Mouse (Mus musculus): ENCODE results near the gene Ephx1.
"Not testable (repeated sequence)": the region's sequence is repeated elsewhere in the genome, so short reads cannot be mapped to it uniquely, and the experiment has no call there.

Gene Ephx1

GRCm38 (mm10) chr1:181013446-181013845 is 7.3 kb downstream of the Ephx1 start:
- no peak for DNase-seq (ENCODE audit: low read depth, low spot score)

DNA sequence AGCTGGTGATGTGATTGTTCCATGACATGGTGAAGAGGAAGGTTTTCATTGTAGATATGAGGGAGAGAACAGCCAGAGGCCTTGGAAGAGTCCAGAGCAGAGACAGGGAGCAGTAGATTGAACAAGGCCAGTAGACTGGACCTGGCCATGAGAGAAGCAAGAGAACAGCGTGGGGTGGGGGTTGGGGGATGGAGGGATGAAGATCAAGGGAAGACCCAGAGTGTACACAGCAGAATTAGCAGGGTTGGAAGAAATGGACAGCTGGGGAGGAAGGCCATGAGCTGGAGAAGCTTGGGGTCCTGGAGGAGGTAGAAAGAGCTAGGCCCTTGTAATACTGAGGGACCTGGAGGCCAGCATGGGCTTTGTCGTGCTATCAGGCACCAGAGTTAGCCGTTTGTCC is 8.3 kb downstream of the Ephx1 start:
- no peak for DNase-seq (ENCODE audit: low read depth, low spot score)

DNA sequence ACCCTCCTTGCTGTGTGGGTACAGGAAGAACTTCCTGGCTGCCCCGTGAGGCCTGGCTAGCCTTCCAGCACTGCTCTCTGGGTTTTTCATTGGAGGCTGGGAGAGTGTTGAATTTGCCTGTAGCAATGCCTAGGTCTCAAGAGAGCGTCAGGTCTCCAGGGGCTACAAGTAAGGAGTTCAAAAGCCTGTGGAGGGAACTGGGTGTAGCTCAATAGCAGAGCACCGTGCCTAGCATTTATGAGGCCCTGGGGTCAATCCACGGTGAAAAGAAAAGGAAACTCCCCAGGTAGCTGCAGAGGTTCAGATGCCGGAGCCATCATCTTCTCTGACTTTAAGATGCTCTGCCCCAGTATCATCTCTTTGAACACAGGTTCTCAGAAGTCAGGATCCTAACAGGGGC is 9.1 kb downstream of the Ephx1 start:
- no peak for DNase-seq (ENCODE audit: low read depth, low spot score)

- no peak for DNase-seq (ENCODE audit: low read depth, low spot score)
These were observed 10.4 kb downstream of the Ephx1 start for GRCm38 (mm10) chr1:181010171-181010932.

- DNase-seq (ENCODE audit: low read depth, low spot score) = no peak
These were observed 10.9 kb downstream of the Ephx1 start for GRCm38 (mm10) chr1:181009754-181010153.

DNA sequence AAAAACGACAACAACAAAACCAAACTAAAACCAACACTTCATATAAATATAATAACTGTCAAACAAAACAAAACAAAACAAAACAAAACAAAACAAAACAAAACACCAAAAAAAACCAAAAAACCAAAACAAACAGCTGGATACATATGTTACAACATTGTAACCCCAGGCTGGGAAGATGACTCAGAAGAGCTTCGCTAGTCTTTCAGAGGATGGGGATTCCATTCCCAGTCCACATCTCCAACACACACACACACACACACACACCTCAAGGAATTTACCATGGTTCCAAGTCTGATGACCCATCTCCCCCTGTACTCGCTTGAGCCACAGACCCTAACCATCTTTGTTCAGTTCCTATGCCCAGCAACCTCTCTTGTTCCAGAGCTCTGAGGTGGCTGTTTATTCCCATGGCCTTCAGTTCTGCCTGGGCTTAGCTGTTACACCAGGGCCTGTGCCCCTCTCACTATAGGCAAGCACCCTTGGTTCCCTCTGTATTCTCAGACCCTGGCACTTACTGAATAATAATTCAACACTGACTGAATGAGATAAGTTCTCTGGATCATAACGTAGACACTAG is 11.6 kb downstream of the Ephx1 start:
- no peak for DNase-seq (ENCODE audit: low read depth, low spot score)

- no peak for DNase-seq (ENCODE audit: low read depth, low spot score)
These were observed 12.4 kb downstream of the Ephx1 start for GRCm38 (mm10) chr1:181008266-181008665.

- no peak for DNase-seq (ENCODE audit: low read depth, low spot score)
These were observed 12.9 kb downstream of the Ephx1 start for GRCm38 (mm10) chr1:181007831-181008230.

GRCm38 (mm10) chr1:181005331-181005730 is 15.4 kb downstream of the Ephx1 start:
- no peak for DNase-seq (ENCODE audit: low read depth, low spot score)

GRCm38 (mm10) chr1:181003790-181004189 is 16.9 kb downstream of the Ephx1 start:
- no peak for DNase-seq (ENCODE audit: low read depth, low spot score)

DNA sequence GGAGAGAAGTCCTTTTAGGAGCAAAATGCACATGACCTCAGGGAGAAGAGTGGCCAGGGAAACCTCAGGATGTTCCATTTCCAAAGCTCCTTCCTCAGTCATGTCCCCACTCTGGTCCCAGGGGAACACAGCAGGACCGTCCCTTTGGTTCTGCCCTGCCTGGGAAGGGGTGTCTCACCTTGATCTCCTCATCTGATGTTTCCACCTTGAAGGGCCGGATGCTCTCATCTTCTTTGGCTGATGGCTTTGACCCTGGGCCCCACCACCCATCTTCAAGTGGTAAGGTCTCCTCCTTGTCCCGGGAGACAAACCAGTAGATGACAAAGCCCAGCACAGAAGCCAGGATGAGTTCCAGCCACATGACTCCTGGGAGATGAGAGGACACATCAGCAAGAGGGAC is 19.1 kb downstream of the Ephx1 start:
- no peak for DNase-seq (ENCODE audit: low read depth, low spot score)

- DNase-seq (ENCODE audit: low read depth, low spot score) = no peak
These were observed 19.5 kb downstream of the Ephx1 start for GRCm38 (mm10) chr1:181001217-181001616.

GRCm38 (mm10) chr1:181000501-181001092 is 20.1 kb downstream of the Ephx1 start:
- DNase-seq (ENCODE audit: low read depth, low spot score) = no peak

DNA sequence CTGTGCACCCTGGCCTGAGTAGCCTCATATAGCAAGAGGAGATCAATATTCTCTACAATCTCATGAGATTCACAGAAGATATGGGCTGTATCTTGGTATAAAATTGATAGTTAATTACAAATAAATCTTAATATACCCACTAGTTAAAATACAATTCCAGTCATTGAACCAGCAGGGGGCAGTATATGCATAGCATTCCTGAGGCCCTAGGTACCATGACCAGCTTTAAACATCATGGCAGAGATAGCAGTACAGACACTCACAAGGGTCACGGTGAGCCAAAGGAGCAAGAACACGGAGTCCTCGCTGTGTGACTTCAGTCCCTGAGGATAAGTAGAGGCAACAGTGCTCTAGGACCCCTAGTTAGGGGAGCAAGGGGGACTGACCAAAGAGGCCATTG is 28.6 kb downstream of the Ephx1 start:
- DNase-seq (ENCODE audit: low read depth, low spot score) = no peak

GRCm38 (mm10) chr1:180990671-180991070 is 30.0 kb downstream of the Ephx1 start:
- no peak for DNase-seq (ENCODE audit: low read depth, low spot score)

- DNase-seq (ENCODE audit: low read depth, low spot score) = peak; percentile 19
These were observed 32.9 kb downstream of the Ephx1 start for GRCm38 (mm10) chr1:180987759-180988158.

- DNase-seq (ENCODE audit: low read depth, low spot score) = no peak
These were observed 34.0 kb downstream of the Ephx1 start for GRCm38 (mm10) chr1:180986701-180987100.

GRCm38 (mm10) chr1:180981298-180982046 is 39.2 kb downstream of the Ephx1 start:
- not testable (repeated sequence) for DNase-seq (ENCODE audit: low read depth, low spot score)

DNA sequence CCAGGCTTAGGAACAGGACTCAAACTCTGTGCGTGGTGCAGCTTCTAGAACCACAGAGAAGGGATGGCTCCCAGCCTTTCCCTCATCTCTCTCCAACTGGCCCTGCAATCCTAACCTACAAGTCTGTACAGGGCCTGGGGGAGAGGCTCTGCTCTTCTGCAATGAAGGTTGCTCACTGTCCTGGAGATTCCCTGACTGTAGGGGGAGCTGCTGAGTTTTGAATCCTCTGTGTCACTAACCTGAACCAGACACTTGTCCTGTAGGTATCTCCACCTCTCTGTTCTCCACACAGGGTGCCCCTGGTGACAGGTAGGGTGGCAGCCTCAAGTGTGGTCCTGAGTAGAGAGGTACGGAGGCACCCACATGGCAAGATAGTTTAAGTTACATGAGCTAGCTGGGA is 40.2 kb downstream of the Ephx1 start:
- no peak for DNase-seq (ENCODE audit: low read depth, low spot score)

- no peak for DNase-seq (ENCODE audit: low read depth, low spot score)
These were observed 41.0 kb downstream of the Ephx1 start for GRCm38 (mm10) chr1:180979484-180980251.

DNA sequence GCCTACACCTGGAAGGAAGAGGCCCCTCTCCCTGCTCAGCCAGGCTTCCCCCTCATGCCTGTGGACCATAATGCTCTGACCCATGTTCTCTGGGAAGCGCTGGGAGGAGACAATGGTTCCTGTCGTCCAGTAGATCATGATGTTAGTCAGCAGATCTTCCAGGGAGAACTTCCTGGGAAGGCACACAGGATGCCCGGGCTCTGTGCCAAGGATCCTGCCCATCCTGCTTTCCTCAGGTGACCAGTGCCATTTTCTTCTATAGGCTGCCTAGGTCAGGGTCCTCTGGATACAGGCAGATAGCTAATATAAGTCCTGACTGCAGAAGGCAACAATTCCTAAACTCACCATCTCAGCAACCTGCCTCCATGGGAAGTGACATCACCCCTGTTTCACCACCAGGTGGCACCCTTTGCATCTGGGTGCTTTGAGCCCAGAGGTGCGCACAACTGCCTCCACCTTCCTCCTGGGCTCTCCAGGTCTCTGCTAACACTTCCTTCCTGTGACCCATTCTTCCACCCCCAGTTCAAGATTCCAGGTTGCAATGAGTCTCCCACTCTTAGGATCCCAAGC is 44.5 kb downstream of the Ephx1 start:
- DNase-seq (ENCODE audit: low read depth, low spot score) = no peak

All from telencephalon, adult 2 months (tissue).